Mouse (Mus musculus): Measurements from ENCODE around the gene Plk5. TPM values are rescaled to one million over a fixed set of nuclear protein-coding genes. Genes with fewer than 3 reads are reported as not detected.

Gene Plk5
- polyA plus RNA-seq, 1 experiment, result 6.0 TPM

DNA sequence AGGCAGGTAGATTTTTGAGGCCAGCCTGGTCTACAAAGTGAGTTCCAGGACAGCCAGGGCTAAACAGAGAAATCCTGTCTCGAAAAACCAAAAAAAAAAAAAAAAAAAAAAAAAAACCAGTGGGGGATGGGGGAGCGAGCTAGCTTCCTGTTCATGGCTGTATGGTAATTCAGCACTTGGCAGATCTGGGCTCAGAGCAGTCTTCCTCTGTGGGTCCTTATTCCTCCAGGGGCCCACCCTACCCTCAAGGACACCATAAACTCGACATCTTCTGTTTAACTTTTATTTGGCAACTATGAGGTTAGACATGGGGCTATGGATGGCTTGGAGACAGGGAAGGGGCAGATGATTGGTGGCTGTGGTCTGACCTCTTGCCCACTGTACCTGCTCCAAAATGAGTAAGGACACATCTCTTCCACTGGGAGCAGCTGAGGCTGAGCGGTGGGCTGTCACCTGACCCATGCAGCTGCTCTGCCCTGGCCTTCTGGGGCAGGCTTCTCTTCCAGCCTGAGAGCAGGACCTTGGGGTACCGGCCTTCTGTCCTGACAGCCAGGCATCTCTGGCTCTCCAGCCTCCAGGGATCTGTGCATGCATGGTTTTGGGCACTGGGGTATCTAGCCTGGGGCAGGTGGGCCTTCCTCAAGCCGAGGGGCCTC is 35.1 kb upstream of the Plk5 start:
- Histone ChIP-seq H3K4me3 (replicated peaks; ENCODE audit: extremely low read depth, low read depth, low read length) (no peak overlapping the region), H3K4me1 (ENCODE audit: control insufficient read depth, insufficient read depth, low read length) (peaks cover 10% of the 10 kb centered on the region)
- TF ChIP-seq POLR2A (IDR thresholded peaks at IDR 0.05; ENCODE audit: borderline replicate concordance, extremely low read depth, low read depth, low read length) (no peak), CTCF (IDR thresholded peaks at IDR 0.05; ENCODE audit: insufficient read depth, low read length) (no peak)
- 70% methylated on average over 6 of the region's 6 CpGs for WGBS
- no peak for DNase-seq

DNA sequence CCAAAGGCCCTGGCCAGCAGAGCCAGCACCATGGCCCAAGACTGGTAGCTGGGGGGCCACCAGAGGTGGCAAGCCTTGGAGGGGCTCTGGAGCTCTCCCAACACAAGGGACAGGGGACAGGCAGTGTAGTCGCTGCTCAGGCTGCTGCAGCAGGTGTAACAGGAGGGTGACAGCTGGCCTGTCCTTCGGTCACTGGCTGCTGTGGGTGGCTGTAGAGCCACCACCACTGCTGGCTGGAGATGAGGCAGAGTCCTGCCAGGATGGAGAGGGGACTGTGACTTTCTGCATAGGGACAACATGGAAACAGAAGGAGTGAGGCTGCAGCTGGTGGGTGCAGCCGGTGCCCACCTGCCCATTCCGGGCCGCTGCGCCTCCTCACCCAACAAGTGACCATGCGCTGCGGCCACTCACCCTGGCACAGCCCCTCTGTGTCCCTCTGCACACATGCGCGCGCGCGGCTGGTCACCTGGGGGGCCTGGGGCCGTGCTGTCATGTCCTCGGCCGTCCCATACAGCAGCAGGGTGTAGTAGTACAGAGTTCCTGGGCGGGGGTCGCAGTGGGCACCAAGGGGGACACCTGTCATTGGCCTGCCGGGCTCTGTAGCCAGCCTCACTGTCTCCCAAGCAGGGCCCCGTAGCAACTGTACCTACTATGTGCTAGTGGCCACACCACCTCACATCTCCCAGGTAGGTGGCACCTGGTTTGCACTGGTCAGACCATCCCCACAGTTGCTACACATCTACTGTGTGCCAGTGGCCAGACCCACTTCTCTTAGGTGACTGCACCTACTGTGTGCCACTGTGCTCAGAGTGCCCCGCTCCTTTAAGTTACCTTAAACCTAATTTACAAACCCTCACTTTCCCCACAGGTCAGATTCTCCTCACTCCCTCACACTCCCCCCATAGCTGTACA is 34.3 kb upstream of the Plk5 start:
- Histone ChIP-seq H3K4me3 (replicated peaks; ENCODE audit: extremely low read depth, low read depth, low read length) (no peak overlapping the region), H3K4me1 (ENCODE audit: control insufficient read depth, insufficient read depth, low read length) (peaks cover 10% of the 10 kb centered on the region)
- WGBS, result 93% methylated on average over 21 of the region's 21 CpGs
- DNase-seq, result no peak
- TF ChIP-seq POLR2A (IDR thresholded peaks at IDR 0.05; ENCODE audit: borderline replicate concordance, extremely low read depth, low read depth, low read length) (no peak), CTCF (IDR thresholded peaks at IDR 0.05; ENCODE audit: insufficient read depth, low read length) (no peak)

DNA sequence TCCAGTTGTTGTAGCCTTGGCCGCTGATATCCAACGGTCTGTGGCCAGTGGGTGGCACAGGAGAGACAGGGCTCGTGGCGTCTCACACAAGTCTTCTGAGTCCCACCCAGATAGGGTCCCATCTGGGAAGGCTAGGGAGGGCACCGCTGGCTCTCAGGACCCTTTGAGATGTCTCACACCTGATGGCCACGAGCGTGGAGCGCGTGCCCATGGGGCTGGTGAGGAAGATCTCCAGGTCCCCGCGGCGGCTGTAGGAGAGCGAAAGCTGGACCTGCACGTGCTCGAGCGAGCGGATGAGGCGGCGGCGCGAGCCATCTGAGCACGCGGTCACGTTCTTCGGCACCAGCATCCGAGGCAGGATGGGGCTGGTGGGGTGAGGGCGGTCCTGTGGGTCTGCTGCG is 33.4 kb upstream of the Plk5 start:
- no peak for TF ChIP-seq POLR2A (IDR thresholded peaks at IDR 0.05; ENCODE audit: borderline replicate concordance, extremely low read depth, low read depth, low read length)
- TF ChIP-seq CTCF (IDR thresholded peaks at IDR 0.05; ENCODE audit: insufficient read depth, low read length), result 0 out of 2 replicates have a peak, but pooled peaks have one; percentile 19
- DNase-seq, result peak; percentile 48
- WGBS, result 1% methylated on average over 28 of the region's 28 CpGs

DNA sequence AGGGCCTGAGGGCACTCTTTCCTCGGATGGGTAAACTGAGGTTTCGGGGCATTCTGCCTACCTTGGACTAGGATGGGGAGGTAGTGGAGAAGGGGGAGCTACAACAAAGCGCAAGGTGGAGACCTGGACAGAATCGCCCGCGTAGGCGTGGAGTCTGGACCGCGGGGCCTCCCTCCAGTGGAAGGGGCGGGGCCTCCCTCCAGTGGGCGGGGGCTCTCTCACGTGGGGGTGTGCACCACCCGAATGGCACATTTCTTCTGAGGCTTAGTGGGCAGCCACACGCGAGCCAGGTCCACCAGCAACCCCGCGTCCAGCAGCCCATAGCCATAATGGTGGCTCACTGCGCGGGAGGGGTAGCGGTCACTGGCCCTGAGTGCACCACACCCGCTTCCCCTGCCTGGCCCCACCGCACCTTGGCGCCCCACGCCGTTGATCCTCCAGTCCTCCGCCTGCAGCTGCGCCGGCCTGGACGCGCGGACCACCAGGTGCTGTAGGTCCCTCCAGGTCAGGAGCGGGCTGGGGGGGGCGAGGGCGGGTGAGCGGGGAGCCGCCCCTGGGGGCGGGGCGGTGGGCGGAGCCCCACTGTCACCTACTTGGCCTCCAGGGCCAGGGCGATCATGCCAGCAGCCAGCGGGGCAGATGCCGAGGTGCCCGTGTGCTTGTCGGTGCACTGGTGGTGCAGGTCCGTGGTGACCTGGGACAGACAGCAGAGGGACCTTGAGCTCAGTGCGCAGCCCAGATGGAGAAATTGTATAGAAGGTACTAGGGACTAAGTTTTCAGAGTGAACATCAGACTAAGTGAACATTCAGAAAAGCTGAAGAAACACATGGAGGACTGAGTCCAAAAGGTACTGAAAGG is 32.8 kb upstream of the Plk5 start:
- TF ChIP-seq POLR2A (IDR thresholded peaks at IDR 0.05; ENCODE audit: borderline replicate concordance, extremely low read depth, low read depth, low read length) (0 out of 2 replicates have a peak, but pooled peaks have one; percentile 25), CTCF (IDR thresholded peaks at IDR 0.05; ENCODE audit: insufficient read depth, low read length) (no peak)
- Histone ChIP-seq H3K4me3 (replicated peaks; ENCODE audit: extremely low read depth, low read depth, low read length) (peak overlapping the region; percentile 66), H3K4me1 (ENCODE audit: control insufficient read depth, insufficient read depth, low read length) (peaks cover 10% of the 10 kb centered on the region)
- WGBS, result under 1% methylated on average over 46 of the region's 46 CpGs
- DNase-seq, result peak; percentile 83

More for the DNA sequence above, 33.4 kb upstream of the Plk5 start:
- Histone ChIP-seq H3K4me1 (ENCODE audit: control insufficient read depth, insufficient read depth, low read length) (peaks cover 10% of the 10 kb centered on the region), H3K4me3 (replicated peaks; ENCODE audit: extremely low read depth, low read depth, low read length) (peak overlapping the region; percentile 66)

GRCm38 (mm10) chr10:80324120-80325037 is 31.9 kb upstream of the Plk5 start:
- no peak overlapping the region for H3K4me3 ChIP-seq (replicated peaks; ENCODE audit: extremely low read depth, low read depth, low read length)
- H3K4me1 ChIP-seq (ENCODE audit: control insufficient read depth, insufficient read depth, low read length), result peaks cover 9% of the 10 kb centered on the region
- 78% methylated on average over 17 of the region's 17 CpGs for WGBS
- no peak for TF ChIP-seq POLR2A (IDR thresholded peaks at IDR 0.05; ENCODE audit: borderline replicate concordance, extremely low read depth, low read depth, low read length)
- DNase-seq, result no peak

DNA sequence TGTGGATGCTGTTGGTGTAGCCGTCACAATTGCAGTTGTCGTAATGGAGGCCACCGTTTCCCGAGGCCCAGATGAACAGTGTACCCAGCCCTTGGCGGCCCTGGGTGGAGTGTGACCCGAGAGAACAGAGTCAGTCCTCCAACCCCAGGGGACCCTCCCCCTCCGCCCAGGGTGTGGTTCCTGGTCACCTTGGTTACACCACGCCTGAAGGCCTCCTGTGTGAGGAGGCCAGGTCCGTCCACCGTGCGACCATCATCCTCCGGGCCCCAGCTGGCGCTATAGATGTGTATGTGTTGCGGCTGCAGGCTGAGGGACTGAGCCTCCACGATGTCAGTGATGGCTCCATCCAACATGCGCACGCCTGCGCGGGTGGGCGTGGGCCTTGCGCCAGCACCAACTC is 31.2 kb upstream of the Plk5 start:
- WGBS, result 85% methylated on average over 21 of the region's 21 CpGs
- Histone ChIP-seq H3K4me3 (replicated peaks; ENCODE audit: extremely low read depth, low read depth, low read length) (no peak overlapping the region), H3K4me1 (ENCODE audit: control insufficient read depth, insufficient read depth, low read length) (peaks cover 5% of the 10 kb centered on the region)
- TF ChIP-seq CTCF (IDR thresholded peaks at IDR 0.05; ENCODE audit: insufficient read depth, low read length) (no peak), POLR2A (IDR thresholded peaks at IDR 0.05; ENCODE audit: borderline replicate concordance, extremely low read depth, low read depth, low read length) (no peak)
- no peak for DNase-seq

DNA sequence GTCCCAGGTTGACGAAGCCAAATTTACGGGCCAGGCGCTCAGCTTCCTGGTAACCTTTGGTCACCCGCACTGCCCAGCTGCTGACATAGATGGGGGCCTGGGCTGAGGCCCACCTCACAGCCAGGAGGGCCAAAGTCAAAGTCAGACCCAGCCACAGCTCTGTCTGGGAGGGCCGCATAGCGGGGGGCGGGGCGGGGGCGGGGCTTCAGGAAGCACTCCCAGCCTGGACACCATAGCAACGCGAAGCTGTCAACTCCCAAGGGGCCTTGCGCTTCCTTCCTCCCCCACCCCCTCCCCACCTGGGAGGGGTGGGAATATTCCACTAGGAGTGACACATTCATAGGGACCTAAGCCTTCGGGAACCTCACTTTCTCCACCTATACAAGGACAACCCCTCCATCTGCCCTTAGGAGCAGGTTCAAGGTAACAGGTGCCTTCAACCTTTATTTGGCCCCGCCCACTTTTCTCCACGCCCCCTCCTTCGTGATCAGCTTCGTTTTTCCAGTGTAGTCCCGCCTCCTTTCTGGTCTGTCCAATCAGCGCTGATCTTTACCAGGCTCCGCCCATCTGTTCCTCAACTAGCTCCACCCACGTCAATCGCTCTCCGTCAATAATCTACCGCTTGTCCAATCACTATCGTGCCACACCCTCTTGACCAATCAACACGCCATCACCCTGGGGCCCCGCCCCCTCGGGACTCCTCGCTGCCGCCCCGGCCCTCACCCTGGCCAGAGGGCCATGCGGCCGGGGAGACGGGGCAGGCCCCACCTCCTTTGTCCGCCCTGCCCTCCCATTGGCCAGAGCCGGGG is 26.8 kb upstream of the Plk5 start, which contains the start of the genes Pcsk4 and Reep6:
Gene Pcsk4, minus strand, starts transcription at position 226 of the 809 bp plus-strand sequence.
Gene Reep6, plus strand, starts transcription at position 681 of the 809 bp plus-strand sequence.
- DNase-seq, result peak; percentile 92
- WGBS, result 5% methylated on average over 36 of the region's 36 CpGs
- H3K4me3 ChIP-seq (replicated peaks; ENCODE audit: extremely low read depth, low read depth, low read length), result peak within 1 kb of the TSS; percentile 58
- TF ChIP-seq CTCF (IDR thresholded peaks at IDR 0.05; ENCODE audit: insufficient read depth, low read length), result no peak
- no peak for TF ChIP-seq POLR2A (IDR thresholded peaks at IDR 0.05; ENCODE audit: borderline replicate concordance, extremely low read depth, low read depth, low read length)
- H3K4me1 ChIP-seq (ENCODE audit: control insufficient read depth, insufficient read depth, low read length), result peaks cover 4% of the 10 kb centered on the region

Measured in lung, adult 2 months (tissue).